Mouse (Mus musculus) cortical plate, adult 2 months (tissue): ENCODE results near the gene Rps26.

Source experiments
- CTCF ChIP-seq: fragments of 200-500 bp; IDR thresholded peaks from 2 replicates; pipeline ENCODE4 v1.5.1; 2011; ENCODE audit warnings: mild to moderate bottlenecking, control low read depth, low read length; ENCODE audit not compliant: insufficient read depth; ENCODE audit errors: extremely low read depth
- POLR2A ChIP-seq: fragments of 200-500 bp; IDR thresholded peaks from 2 replicates; pipeline ENCODE4 v1.6.1; 2011; ENCODE audit warnings: mild to moderate bottlenecking, low read length, control low read depth; ENCODE audit not compliant: insufficient read depth; ENCODE audit errors: extremely low read depth

DNA sequence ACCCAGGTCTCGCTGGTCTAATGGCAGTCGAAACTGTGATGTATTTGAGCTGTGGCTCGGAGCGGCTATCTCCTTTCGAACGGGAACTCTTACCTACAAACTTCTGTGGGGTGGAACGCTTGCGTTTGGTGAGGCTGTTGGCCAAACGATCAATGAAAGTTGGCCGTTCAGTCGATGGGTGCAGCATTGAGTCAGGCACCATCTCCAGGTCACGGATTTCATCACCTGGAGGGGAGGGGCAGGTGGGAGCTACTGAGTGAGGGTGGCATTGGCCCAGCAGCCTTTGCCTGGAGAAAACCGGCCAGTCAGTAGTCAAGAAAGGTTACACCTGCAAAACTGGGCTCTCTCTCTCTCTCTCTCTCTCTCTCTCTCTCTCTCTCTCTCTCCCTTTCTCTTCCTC, 9.2 kb upstream of the Rps26 start:
- TF ChIP-seq CTCF (no peak), POLR2A (no peak)
